Mouse (Mus musculus) ES-E14 (cell line): ENCODE data around the gene Ace3. TPM values are rescaled to one million over a fixed set of nuclear protein-coding genes. Genes with fewer than 3 reads are reported as not detected.

Source experiments
- DNase-seq: peaks from one replicate; pipeline ENCODE4 v3.0.0-alpha.2; 2013; ENCODE audit warnings: low read depth, low spot score
- H3K27ac ChIP-seq: 2 replicates; pipeline ENCODE4 v1.5.1; 2012; ENCODE audit warnings: low read depth, mild to moderate bottlenecking, low read length, moderate library complexity, mixed read lengths; ENCODE audit not compliant: poor library complexity, insufficient read depth, severe bottlenecking
- H3K36me3 ChIP-seq: 2 replicates; pipeline ENCODE4 v1.6.1; 2012; ENCODE audit warnings: mild to moderate bottlenecking, low read length, moderate library complexity, mixed read lengths; ENCODE audit not compliant: control insufficient read depth, poor library complexity, insufficient read depth, severe bottlenecking
- H3K4me1 ChIP-seq, 2 experiments: fragments of 150-350 bp in 1 of 2; sonication (generic) in 1 of 2; 2 replicates each; pipeline ENCODE4 v1.6.1; 2012; ENCODE audit warnings: low read length in 2 of 2, mild to moderate bottlenecking in 1 of 2, mixed read lengths in 1 of 2; ENCODE audit not compliant: control insufficient read depth in 2 of 2, insufficient read depth in 2 of 2, poor library complexity in 1 of 2
- H3K4me3 ChIP-seq, 2 experiments: fragments of 150-350 bp in 1 of 2; sonication (generic) in 1 of 2; 2 replicates each; pipeline ENCODE4 v1.5.1; 2012; ENCODE audit warnings: low read length in 2 of 2, low read depth in 1 of 2, mild to moderate bottlenecking in 1 of 2, mixed read lengths in 1 of 2; ENCODE audit not compliant: insufficient read depth in 1 of 2, poor library complexity in 1 of 2, severe bottlenecking in 1 of 2
- H3K9ac ChIP-seq: 2 replicates; pipeline ENCODE4 v1.6.1; 2012; ENCODE audit warnings: low read depth, mild to moderate bottlenecking, low read length, mixed read lengths; ENCODE audit not compliant: poor library complexity, insufficient read depth, severe bottlenecking
- H3K9me3 ChIP-seq: fragments of 150-350 bp; sonication (generic); 2 replicates; pipeline ENCODE4 v1.6.1; 2012; ENCODE audit warnings: low read depth, mild to moderate bottlenecking, low read length; ENCODE audit not compliant: control insufficient read depth, insufficient read depth
- CHD2 ChIP-seq: IDR thresholded peaks from 2 replicates; pipeline ENCODE4 v1.6.1; 2014; ENCODE audit warnings: mild to moderate bottlenecking, low read depth, low read length, inconsistent platforms
- HCFC1 ChIP-seq: IDR thresholded peaks from 2 replicates; pipeline ENCODE4 v1.6.1; 2012; ENCODE audit warnings: low read length, inconsistent platforms, borderline replicate concordance; ENCODE audit not compliant: insufficient read depth
- MAFK ChIP-seq: IDR thresholded peaks from 2 replicates; pipeline ENCODE4 v1.6.1; 2014; ENCODE audit warnings: mild to moderate bottlenecking, low read depth, low read length, inconsistent platforms; ENCODE audit not compliant: insufficient read depth
- ZC3H11A ChIP-seq: IDR thresholded peaks from 2 replicates; pipeline ENCODE4 v1.6.1; 2012; ENCODE audit warnings: low read depth, mild to moderate bottlenecking, inconsistent platforms, low read length, borderline replicate concordance
- ZNF384 ChIP-seq: IDR thresholded peaks from 2 replicates; pipeline ENCODE4 v1.6.1; 2012; ENCODE audit warnings: low read depth, low read length, inconsistent platforms
- in situ Hi-C, 2 experiments: fragments of 600-800 bp; cut with MboI; formaldehyde crosslinking; loops; one replicate each; pipeline ENCODE4 v1.15.1; 2025; ENCODE audit warnings: low sequenced_read_pairs in 2 of 2, inconsistent platforms in 1 of 2; ENCODE audit not compliant: unreplicated experiment in 2 of 2
- total RNA-seq: library from RNA; depleted of rRNA; stranded (reverse); fragments of 300-350 nt; gene quantifications from 2 replicates; pipeline ENCODE4 v1.2.3, GENCODE M21; 2012

Ace3 gene
- total RNA-seq, 1 experiment, result not detected

DNA sequence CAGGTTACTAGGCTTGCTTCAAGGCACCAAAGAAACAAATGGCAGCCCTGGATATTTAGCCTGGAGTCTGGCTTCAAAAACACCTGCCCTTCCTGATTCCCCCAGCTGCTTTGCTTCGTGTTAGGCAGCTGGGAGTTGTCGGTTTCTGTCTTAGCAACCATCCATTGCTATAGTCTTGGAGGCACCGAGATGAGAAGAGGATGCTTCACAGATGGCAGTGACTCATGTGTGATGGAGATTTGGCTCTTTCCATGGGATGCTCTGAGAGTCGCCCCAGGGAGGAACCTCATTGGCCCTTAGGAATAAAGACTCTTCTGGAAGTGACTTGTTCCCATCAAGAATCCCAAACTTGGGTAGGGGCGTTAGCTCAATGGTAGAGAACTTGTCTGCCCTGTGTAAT, 22.0 kb downstream of the Ace3 start:
- no peak for TF ChIP-seq MAFK
- TF ChIP-seq ZC3H11A, result no peak
- TF ChIP-seq HCFC1, result no peak
- no peak for TF ChIP-seq CHD2
- no peak for TF ChIP-seq ZNF384
- no peak for DNase-seq
- Histone ChIP-seq H3K9me3 (no peaks in the 10 kb centered on the region), H3K4me3 (no peak overlapping the region), H3K4me1 (peaks cover 4 to 5% of the 10 kb centered on the region in 2 experiments; a peak in 2 of 4 replicates), H3K9ac (no peak overlapping the region), H3K36me3 (no peaks in the 10 kb centered on the region), H3K27ac (no peak overlapping the region)
- in situ Hi-C loops, result no loop called here

DNA sequence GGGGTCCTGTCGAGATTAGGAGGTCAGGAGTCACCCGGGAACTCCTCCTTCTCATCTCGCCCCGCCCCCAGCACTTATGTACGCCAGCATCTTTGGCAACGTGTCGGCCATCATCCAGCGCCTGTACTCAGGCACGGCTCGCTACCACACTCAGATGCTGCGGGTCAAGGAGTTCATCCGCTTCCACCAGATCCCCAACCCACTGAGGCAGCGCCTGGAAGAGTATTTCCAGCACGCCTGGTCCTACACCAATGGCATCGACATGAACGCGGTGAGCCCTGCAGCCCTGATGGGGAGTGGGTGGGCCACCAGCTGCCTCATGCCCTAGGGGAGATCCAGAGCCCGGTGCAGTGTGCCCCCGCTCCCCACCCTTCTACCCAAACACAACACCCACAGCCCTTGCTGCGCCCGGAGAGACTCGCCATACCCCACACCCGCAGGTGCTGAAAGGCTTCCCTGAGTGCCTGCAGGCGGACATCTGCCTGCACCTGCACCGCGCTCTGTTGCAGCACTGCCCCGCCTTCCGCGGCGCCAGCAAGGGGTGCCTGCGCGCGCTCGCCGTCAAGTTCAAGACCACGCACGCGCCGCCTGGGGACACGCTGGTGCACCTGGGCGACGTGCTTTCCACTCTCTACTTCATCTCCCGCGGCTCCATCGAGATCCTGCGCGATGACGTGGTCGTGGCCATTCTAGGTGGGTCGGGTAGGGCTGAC, 25.7 kb downstream of the Ace3 start:
- peak overlapping the region; percentile 52 for H3K9ac ChIP-seq
- H3K4me1 ChIP-seq, result peaks cover 4 to 5% of the 10 kb centered on the region in 2 experiments; a peak in 2 of 4 replicates
- H3K36me3 ChIP-seq, result peaks cover 3% of the 10 kb centered on the region; the same call in 1 of the 2 replicates
- no peaks in the 10 kb centered on the region for H3K9me3 ChIP-seq
- H3K27ac ChIP-seq, result no peak overlapping the region
- DNase-seq, result no peak
- no peak for TF ChIP-seq MAFK
- no peak for TF ChIP-seq ZNF384
- no peak for TF ChIP-seq HCFC1
- TF ChIP-seq ZC3H11A, result no peak
- no peak for TF ChIP-seq CHD2
- peak overlapping the region; percentile 43 to 69 for H3K4me3 ChIP-seq
- in situ Hi-C loops, result no loop called here

DNA sequence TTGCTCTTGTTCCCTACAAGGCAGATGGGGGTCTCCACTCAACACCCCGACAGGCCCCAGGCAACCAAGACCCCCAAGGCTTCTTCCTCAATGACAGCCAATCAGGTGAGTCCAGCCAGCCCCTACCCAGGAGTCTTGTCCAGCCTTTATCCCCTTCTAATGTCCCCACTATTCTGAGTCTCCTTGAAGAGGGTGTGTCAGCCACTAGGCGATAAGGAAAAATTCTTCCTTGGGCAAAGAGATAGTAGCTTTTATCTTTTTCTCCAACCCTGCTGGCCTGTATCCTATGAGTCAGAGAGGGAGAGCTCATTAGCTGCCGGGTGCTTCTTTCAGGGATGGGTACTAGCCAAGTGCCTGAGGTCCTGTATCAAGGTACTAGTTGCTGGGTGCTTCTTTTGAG, 31.3 kb downstream of the Ace3 start:
- TF ChIP-seq CHD2 (no peak), ZNF384 (no peak)
- in situ Hi-C loops, result no loop called here

DNA sequence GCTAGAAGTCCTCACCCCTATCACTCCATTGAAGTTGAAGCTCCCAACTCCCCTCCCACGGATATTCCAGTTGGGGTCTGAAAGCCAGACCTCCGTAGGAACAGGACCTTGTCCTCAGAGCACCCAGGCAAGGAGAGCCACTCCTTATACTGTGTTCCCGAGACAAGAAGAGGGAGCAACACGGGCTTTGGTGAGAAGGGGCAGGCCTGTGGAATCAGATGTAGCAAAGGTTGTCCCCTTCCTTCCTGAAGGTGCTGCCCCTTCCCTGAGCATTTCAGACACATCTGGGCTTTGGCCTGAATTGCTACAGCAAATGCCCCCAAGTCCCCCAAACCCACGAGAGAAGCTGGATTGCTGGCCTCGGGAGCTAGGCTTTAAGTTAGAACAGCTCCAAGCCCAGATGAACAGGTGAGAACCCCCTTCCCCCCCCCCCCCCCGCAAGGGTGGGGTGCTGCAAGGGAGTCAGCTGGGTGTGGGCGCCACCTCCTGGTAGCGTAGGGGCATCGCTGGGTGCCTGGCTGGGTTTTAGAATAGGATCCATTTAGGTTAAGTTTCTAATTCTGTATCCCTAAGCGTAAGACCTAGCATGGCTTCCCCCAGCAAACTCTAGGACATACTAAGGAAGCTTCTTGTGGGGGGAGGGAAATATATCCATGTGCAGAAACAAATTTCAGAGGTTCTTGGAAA, 32.1 kb downstream of the Ace3 start:
- H3K36me3 ChIP-seq, result peaks cover 3% of the 10 kb centered on the region; the same call in 1 of the 2 replicates
- H3K27ac ChIP-seq, result no peak overlapping the region
- H3K9ac ChIP-seq, result no peak overlapping the region
- no peaks in the 10 kb centered on the region for H3K9me3 ChIP-seq
- H3K4me3 ChIP-seq, result no peak overlapping the region
- H3K4me1 ChIP-seq, result no peaks in the 10 kb centered on the region
- TF ChIP-seq MAFK (no peak), ZC3H11A (0 out of 2 replicates have a peak, but pooled peaks have one; percentile 22)
- no peak for DNase-seq
- in situ Hi-C loops, result no loop called here

More for the DNA sequence above, 31.3 kb downstream of the Ace3 start:
- H3K4me3 ChIP-seq, result no peak overlapping the region
- no peak overlapping the region for H3K9ac ChIP-seq
- H3K9me3 ChIP-seq, result no peaks in the 10 kb centered on the region
- no peak for DNase-seq
- H3K36me3 ChIP-seq, result peaks cover 3% of the 10 kb centered on the region; the same call in 1 of the 2 replicates
- no peaks in the 10 kb centered on the region for H3K4me1 ChIP-seq
- H3K27ac ChIP-seq, result no peak overlapping the region
